Mouse (Mus musculus) hindbrain, embryonic 11.5 days (tissue): ENCODE results near the gene Arf1. TPM values are rescaled to one million over a fixed set of nuclear protein-coding genes. Genes with fewer than 3 reads are reported as not detected.
A peak's percentile ranks its signal among the peaks of the same experiment; 100 is the strongest.
"Not testable (repeated sequence)": the region's sequence is repeated elsewhere in the genome, so short reads cannot be mapped to it uniquely, and the experiment has no call there.

Experiments used
- ATAC-seq: fragments of 200-750 bp; cut with Nextera tagmentation; 2 replicates; pipeline ENCODE4 v1.8.0; 2017; ENCODE audit warnings: mild to moderate bottlenecking, moderate TSS enrichment, moderate library complexity; ENCODE audit not compliant: low FRiP score
- DNase-seq: peaks from one replicate; pipeline ENCODE4 v3.0.0-alpha.2; 2015; ENCODE audit warnings: low spot score
- H3K27ac ChIP-seq: fragments of 300-500 bp; sonication (generic); 2 replicates; pipeline ENCODE4 v1.5.1; 2014; ENCODE audit warnings: mild to moderate bottlenecking, low read depth, low read length
- H3K27me3 ChIP-seq: fragments of 300-500 bp; sonication (generic); 2 replicates; pipeline ENCODE4 v1.6.1; 2014; ENCODE audit warnings: mild to moderate bottlenecking, low read length, moderate library complexity, mixed read lengths; ENCODE audit not compliant: control insufficient read depth, insufficient read depth
- H3K36me3 ChIP-seq: fragments of 300-500 bp; sonication (generic); 2 replicates; pipeline ENCODE4 v1.6.1; 2014; ENCODE audit warnings: mild to moderate bottlenecking, low read length, moderate library complexity, mixed read lengths; ENCODE audit not compliant: control insufficient read depth, insufficient read depth
- H3K4me1 ChIP-seq: fragments of 300-500 bp; sonication (generic); replicated peaks from 2 replicates; pipeline ENCODE4 v1.6.1; 2014; ENCODE audit warnings: low read length, mixed read lengths; ENCODE audit not compliant: control insufficient read depth, insufficient read depth
- H3K4me2 ChIP-seq: fragments of 300-500 bp; sonication (generic); replicated peaks from 2 replicates; pipeline ENCODE4 v1.6.1; 2014; ENCODE audit warnings: mild to moderate bottlenecking, low read depth, low read length
- H3K4me3 ChIP-seq: fragments of 300-500 bp; sonication (generic); 2 replicates; pipeline ENCODE4 v1.5.1; 2014; ENCODE audit warnings: low read depth, low read length
- H3K9ac ChIP-seq: fragments of 300-500 bp; sonication (generic); 2 replicates; pipeline ENCODE4 v1.6.1; 2014; ENCODE audit warnings: low read depth, low read length
- H3K9me3 ChIP-seq: fragments of 300-500 bp; sonication (generic); 2 replicates; pipeline ENCODE4 v1.6.1; 2016; ENCODE audit warnings: low read length; ENCODE audit not compliant: control insufficient read depth
- WGBS: fragments of 180-500 bp; shearing (Covaris S2); extraction: QIAGEN DNeasy Blood & Tissue Kit; methylation state at CpG from one replicate; pipeline ENCODE4 v1.1.7; 2014; 5-methylcytosine and 5-hydroxymethylcytosine counted together
- polyA plus RNA-seq: library from polyadenylated mRNA; unstranded; fragments of >200 nt; fragmentation: Nextera tagmentation; extraction: Ambion mirVana; gene quantifications from 2 replicates; pipeline ENCODE4 v1.2.1, GENCODE M21; 2014

Arf1 gene
- polyA plus RNA-seq, 1 experiment from 2014 or later: 610 TPM

DNA sequence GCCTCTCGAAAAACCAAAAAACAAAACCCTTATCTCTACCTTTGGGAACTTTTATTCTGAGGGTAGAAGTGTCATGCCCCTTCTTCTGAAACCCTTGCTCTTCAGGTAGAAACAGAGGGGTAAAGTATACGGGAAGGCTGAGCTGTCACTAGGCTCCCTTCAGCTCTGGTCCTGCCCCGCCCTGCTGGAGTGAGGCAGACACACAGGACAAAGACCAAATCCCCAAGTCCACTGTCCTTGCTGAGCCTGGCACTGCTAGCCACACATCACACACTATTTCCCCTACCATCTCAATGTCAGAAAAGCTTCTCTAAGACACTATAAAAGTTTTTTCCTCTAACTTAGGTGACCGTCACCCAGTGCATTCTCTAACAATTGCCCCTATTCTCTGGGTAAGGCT lies 5.8 kb downstream of the Arf1 start:
- no peak for ATAC-seq
- WGBS: 91% methylated on average over 4 of the region's 4 CpGs
- Histone ChIP-seq H3K9me3 (no peaks in the 10 kb centered on the region), H3K4me1 (peaks cover 8% of the 10 kb centered on the region), H3K36me3 (0 out of 2 replicates have a peak, but pooled peaks cover 2% of the 10 kb centered on the region), H3K27me3 (no peaks in the 10 kb centered on the region), H3K9ac (no peak overlapping the region), H3K27ac (no peak overlapping the region), H3K4me3 (no peak overlapping the region), H3K4me2 (no peak overlapping the region)
- no peak for DNase-seq

DNA sequence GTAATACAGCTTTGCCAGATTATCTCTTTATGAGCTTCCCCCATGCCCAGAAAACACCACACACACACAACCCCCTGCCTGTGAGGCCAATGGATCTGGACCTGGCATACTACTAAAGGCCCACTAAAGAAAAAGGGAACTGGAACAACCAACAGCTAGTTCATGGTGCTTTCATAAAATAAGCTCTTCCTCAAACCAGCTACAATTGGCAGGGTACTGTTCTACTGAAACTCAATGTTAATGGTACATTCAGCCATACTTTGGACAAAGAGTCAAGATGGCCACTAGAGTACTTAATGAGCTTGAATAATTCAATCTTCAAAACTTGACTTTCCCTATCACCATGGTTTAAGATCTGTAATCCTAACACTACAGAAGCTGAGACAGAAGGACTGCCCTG lies 6.5 kb downstream of the Arf1 start:
- Histone ChIP-seq H3K9me3 (no peaks in the 10 kb centered on the region), H3K27ac (no peak overlapping the region), H3K4me1 (peaks cover 5% of the 10 kb centered on the region), H3K9ac (no peak overlapping the region), H3K4me3 (no peak overlapping the region), H3K27me3 (no peaks in the 10 kb centered on the region), H3K4me2 (no peak overlapping the region), H3K36me3 (0 out of 2 replicates have a peak, but pooled peaks cover 3% of the 10 kb centered on the region)
- no peak for DNase-seq
- ATAC-seq: no peak

DNA sequence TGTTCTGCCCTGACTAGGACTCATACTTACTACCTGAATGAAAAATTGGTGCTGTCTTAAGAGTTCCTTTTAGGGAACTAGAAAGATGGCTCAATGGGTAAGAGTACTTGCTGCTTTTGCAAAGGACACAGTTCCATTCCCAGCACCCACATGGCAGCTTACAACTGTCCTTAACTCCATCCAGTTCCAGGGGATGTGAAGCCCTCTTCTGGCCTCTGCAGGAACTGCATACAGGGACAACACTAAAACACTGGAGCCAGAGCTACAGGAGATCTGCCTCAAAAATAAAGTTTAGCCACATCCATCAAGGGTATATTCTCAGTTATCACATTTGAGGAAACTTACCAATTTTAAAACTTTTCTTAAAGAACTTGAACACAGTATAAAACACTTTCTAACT lies 9.0 kb downstream of the Arf1 start:
- DNase-seq (peak; percentile 50), ATAC-seq (no peak)
- 0 out of 2 replicates have a peak, but pooled peaks cover 5% of the 10 kb centered on the region for H3K36me3 ChIP-seq

DNA sequence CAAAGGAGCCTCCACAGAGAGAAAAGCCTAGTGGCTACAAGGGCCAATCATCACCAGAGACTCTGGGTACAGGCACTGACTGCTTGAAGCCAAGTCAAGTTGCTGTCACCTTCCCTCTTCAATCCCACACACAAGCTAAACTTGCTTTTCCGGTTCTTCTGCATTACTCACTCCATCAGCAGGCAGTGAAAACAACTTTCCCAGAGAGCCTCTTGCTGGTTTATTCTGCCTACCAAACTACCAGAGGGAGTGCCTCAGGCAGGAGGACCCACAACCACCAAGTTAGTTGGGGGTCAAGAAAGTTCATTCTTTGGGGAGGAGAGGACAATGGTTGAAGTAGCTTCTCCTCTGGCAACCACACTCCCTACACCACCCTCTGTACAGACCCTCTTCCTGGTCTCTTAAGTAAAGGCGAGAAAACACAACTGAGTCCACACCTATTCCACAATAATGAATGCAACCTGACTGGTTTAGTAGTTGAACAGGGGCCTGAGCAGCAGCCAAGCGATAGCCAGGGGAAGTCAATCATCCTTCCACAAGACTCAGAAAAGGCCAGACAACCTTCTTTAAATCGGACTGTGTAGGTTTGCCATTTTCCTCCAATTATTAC lies 9.6 kb downstream of the Arf1 start:
- DNase-seq (no peak), ATAC-seq (no peak)
- no peak overlapping the region for H3K4me3 ChIP-seq
- no peak overlapping the region for H3K27ac ChIP-seq
- H3K4me1 ChIP-seq: no peaks in the 10 kb centered on the region
- no peaks in the 10 kb centered on the region for H3K9me3 ChIP-seq
- no peaks in the 10 kb centered on the region for H3K27me3 ChIP-seq
- H3K9ac ChIP-seq: no peak overlapping the region
- no peak overlapping the region for H3K4me2 ChIP-seq
- 0 out of 2 replicates have a peak, but pooled peaks cover 3% of the 10 kb centered on the region for H3K36me3 ChIP-seq
- 86% methylated on average over 4 of the region's 4 CpGs for WGBS

More for the DNA sequence above, 9.0 kb downstream of the Arf1 start:
- H3K9me3 ChIP-seq: no peaks in the 10 kb centered on the region
- H3K27ac ChIP-seq: no peak overlapping the region
- H3K4me2 ChIP-seq: no peak overlapping the region
- H3K27me3 ChIP-seq: no peaks in the 10 kb centered on the region
- H3K4me3 ChIP-seq: no peak overlapping the region
- no peaks in the 10 kb centered on the region for H3K4me1 ChIP-seq
- H3K9ac ChIP-seq: no peak overlapping the region

DNA sequence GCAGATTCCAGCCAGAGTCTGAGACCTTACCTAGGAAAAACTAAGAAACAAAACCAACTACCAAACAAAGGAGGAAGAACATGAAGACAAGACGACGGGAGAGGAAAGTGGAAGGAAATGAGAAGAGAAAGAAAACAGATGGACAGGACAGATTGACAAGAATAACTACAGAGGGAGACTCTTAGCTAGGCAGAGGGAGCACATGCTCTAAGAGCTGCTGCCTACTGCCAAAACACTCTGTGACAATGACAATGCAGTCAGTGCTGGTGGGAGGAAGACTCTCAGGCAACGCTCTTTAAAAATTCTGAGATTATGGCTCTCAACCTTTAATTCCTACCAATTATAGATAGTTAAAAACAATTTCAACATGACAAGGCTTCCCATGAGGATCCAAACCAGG lies 11.1 kb downstream of the Arf1 start:
- no peak for ATAC-seq

DNA sequence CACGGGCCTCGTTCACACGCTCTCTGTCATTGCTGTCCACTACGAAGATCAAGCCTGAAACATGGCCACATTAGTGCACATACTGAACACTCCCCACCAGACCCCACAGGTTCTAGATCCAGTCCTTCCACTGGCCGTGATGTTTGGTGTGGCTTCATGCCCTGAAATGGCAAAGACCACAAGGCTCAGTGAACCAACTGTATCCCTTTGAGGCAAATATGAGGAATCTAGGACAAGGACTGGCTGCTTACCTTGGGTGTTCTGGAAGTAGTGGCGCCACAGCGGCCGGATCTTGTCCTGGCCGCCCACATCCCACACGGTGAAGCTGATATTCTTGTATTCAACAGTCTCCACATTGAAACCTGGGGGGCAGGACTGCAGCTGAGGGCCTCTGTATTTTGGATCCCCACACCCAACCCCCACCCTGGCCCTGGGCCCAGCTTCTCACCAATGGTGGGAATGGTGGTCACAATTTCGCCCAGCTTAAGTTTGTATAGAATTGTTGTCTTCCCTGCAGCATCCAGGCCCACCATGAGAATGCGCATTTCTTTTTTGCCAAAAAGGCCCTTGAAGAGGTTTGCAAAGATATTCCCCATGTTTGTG lies 15.1 kb downstream of the Arf1 start:
- DNase-seq: no peak
- Histone ChIP-seq H3K4me2 (no peak overlapping the region), H3K9me3 (no peaks in the 10 kb centered on the region), H3K4me1 (no peaks in the 10 kb centered on the region), H3K4me3 (no peak overlapping the region), H3K27me3 (no peaks in the 10 kb centered on the region), H3K27ac (no peak overlapping the region), H3K9ac (no peak overlapping the region), H3K36me3 (0 out of 2 replicates have a peak, but pooled peaks cover 5% of the 10 kb centered on the region)
- no peak for ATAC-seq
- WGBS: 91% methylated on average over 12 of the region's 12 CpGs

More for the DNA sequence above, 11.1 kb downstream of the Arf1 start:
- H3K4me2 ChIP-seq: no peak overlapping the region
- no peak overlapping the region for H3K27ac ChIP-seq
- 0 out of 2 replicates have a peak, but pooled peaks cover 3% of the 10 kb centered on the region for H3K36me3 ChIP-seq
- WGBS: 94% methylated on average over 3 of the region's 3 CpGs
- H3K9me3 ChIP-seq: no peaks in the 10 kb centered on the region
- H3K9ac ChIP-seq: no peak overlapping the region
- H3K4me1 ChIP-seq: no peaks in the 10 kb centered on the region
- no peaks in the 10 kb centered on the region for H3K27me3 ChIP-seq
- DNase-seq: no peak
- no peak overlapping the region for H3K4me3 ChIP-seq

DNA sequence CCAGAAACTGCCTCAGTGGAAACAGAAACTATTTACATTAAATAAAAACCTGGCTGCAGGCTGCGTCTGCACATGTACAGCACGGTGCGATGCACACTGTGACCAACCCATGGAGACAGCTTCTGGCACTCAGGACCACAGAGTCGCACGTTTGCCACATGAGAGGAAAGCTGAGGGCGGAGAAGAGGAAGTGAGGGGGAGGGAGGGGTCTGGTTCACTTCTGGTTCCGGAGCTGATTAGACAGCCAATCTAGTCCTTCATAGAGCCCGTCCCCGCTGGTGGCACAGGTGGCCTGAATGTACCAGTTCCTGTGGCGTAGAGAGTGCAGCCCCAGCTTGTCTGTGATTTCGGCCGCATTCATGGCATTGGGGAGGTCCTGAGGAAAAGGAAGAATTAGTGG lies 15.8 kb downstream of the Arf1 start:
- H3K4me1 ChIP-seq, H3K9ac ChIP-seq, H3K4me2 ChIP-seq, H3K36me3 ChIP-seq, H3K9me3 ChIP-seq, H3K4me3 ChIP-seq, H3K27ac ChIP-seq, ATAC-seq, H3K27me3 ChIP-seq, DNase-seq: not testable (repeated sequence)
- 90% methylated on average over 12 of the region's 12 CpGs for WGBS

DNA sequence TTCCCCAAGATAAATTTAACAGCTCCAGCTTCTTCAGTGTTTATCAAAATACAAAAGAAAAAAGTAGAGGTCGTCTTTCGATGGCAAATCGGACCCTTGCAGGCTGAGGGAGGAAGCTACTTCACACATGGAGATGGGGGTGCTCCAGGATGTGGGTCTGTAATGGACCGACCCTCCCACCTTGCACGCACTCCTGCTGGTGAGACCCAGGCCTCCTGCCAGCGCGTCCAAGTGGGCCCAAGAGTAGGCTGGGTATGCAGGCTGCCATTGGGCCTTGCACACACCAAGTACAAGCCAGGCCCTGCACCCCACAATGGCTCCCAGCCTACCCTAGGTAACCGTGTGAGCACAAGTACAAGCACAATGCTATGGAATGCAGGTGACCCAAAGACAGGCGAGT lies 16.5 kb downstream of the Arf1 start:
- DNase-seq, H3K9me3 ChIP-seq, H3K27me3 ChIP-seq, H3K4me2 ChIP-seq, H3K36me3 ChIP-seq, H3K4me1 ChIP-seq, ATAC-seq, H3K4me3 ChIP-seq, H3K27ac ChIP-seq, H3K9ac ChIP-seq: not testable (repeated sequence)
- WGBS: 91% methylated on average over 9 of the region's 9 CpGs

DNA sequence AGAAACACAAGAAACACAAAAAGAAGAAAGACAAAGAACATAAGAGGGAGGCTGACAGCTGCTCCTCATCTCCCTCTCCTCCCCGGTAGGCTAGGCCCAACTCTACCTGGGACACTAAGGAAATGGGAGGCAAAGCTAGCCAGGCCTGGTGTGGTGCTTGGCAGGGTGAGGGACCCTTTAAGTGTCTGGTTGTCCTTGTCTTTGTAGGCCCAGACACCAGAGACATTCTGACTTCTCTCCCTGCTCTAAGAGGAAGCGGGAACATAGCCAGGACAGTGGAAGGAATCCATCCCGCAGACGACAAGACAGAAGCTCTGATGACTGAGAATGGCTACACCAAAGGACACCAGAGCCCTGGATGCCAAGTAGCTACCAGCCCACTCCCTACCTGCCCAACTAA lies 18.1 kb downstream of the Arf1 start:
- no peak overlapping the region for H3K4me3 ChIP-seq
- ATAC-seq: no peak
- WGBS: 92% methylated on average over 4 of the region's 4 CpGs
- no peaks in the 10 kb centered on the region for H3K27me3 ChIP-seq
- H3K4me1 ChIP-seq: no peaks in the 10 kb centered on the region
- no peaks in the 10 kb centered on the region for H3K9me3 ChIP-seq
- DNase-seq: no peak
- H3K4me2 ChIP-seq: no peak overlapping the region
- H3K9ac ChIP-seq: no peak overlapping the region
- H3K36me3 ChIP-seq: 0 out of 2 replicates have a peak, but pooled peaks cover 5% of the 10 kb centered on the region
- no peak overlapping the region for H3K27ac ChIP-seq
